Mouse (Mus musculus) lung, embryonic 14.5 days (tissue): ENCODE data around the gene Nlgn1. TPM values are rescaled to one million over a fixed set of nuclear protein-coding genes. Genes with fewer than 3 reads are reported as not detected.

Source experiments
- ATAC-seq: fragments of 200-750 bp; cut with Nextera tagmentation; 2 replicates; pipeline ENCODE4 v1.8.0; 2017; ENCODE audit warnings: mild to moderate bottlenecking, moderate TSS enrichment, moderate library complexity; ENCODE audit not compliant: insufficient read depth
- DNase-seq: peaks from one replicate; pipeline ENCODE4 v3.0.0-alpha.2; 2015
- H3K27ac ChIP-seq: fragments of 300-500 bp; sonication (generic); 2 replicates; pipeline ENCODE4 v1.5.1; 2014; ENCODE audit warnings: low read depth, mild to moderate bottlenecking, moderate library complexity
- H3K27me3 ChIP-seq: fragments of 300-500 bp; sonication (generic); 2 replicates; pipeline ENCODE4 v1.6.1; 2014; ENCODE audit warnings: low read length, control low read depth; ENCODE audit not compliant: insufficient read depth
- H3K36me3 ChIP-seq: fragments of 300-500 bp; sonication (generic); 2 replicates; pipeline ENCODE4 v1.6.1; 2014; ENCODE audit warnings: control low read depth; ENCODE audit not compliant: insufficient read depth
- H3K4me1 ChIP-seq: fragments of 300-500 bp; sonication (generic); 2 replicates; pipeline ENCODE4 v1.6.1; 2014; ENCODE audit warnings: antibody characterized with exemption, control low read depth; ENCODE audit not compliant: insufficient read depth
- H3K4me2 ChIP-seq: fragments of 300-500 bp; sonication (generic); 2 replicates; pipeline ENCODE4 v1.6.1; 2014; ENCODE audit warnings: mild to moderate bottlenecking
- H3K4me3 ChIP-seq: fragments of 300-500 bp; sonication (generic); 2 replicates; pipeline ENCODE4 v1.5.1; 2014; ENCODE audit warnings: low read depth, low read length
- H3K9ac ChIP-seq: fragments of 300-500 bp; sonication (generic); 2 replicates; pipeline ENCODE4 v1.6.1; 2014
- H3K9me3 ChIP-seq: fragments of 300-500 bp; sonication (generic); 2 replicates; pipeline ENCODE4 v1.6.1; 2016; ENCODE audit warnings: low read depth, low read length, control low read depth
- CTCF ChIP-seq: IDR thresholded peaks from 2 replicates; pipeline ENCODE4 v1.5.1; 2016; ENCODE audit warnings: antibody characterized with exemption, low read depth
- WGBS: fragments of 180-500 bp; shearing (Covaris S2); extraction: QIAGEN DNeasy Blood & Tissue Kit; methylation state at CpG from one replicate; pipeline ENCODE4 v1.1.7; 2014; 5-methylcytosine and 5-hydroxymethylcytosine counted together
- polyA plus RNA-seq: library from polyadenylated mRNA; unstranded; fragments of >200 nt; fragmentation: Nextera tagmentation; extraction: Ambion mirVana; gene quantifications from 2 replicates; pipeline ENCODE4 v1.2.1, GENCODE M21; 2014

Nlgn1 gene
- polyA plus RNA-seq, 1 experiment from 2014 or later: 1.6 TPM

DNA sequence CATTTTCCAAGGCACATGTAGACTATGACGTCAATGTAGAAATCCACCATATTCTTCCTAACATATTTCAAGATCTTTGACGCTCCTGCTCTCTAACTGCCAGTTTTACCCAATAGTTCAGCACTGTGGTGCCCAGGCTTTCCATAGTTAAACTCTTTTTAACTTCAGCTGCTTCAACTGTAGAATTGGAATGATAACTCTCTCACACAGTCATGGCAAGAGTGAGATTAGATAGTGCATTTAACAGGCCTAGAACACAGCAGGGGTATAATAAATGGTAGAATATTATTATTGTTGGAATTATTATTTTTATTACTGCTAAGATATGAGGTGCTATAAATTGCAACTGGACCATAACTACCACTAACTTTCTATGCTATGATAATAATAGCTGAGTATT, 574.4 kb downstream of the Nlgn1 start:
- DNase-seq: no peak
- Histone ChIP-seq H3K36me3 (no peaks in the 10 kb centered on the region), H3K9ac (no peak overlapping the region), H3K27ac (no peak overlapping the region), H3K9me3 (no peaks in the 10 kb centered on the region), H3K27me3 (no peaks in the 10 kb centered on the region), H3K4me3 (no peak overlapping the region), H3K4me1 (no peaks in the 10 kb centered on the region), H3K4me2 (no peak overlapping the region)
- 80% methylated on average over 2 of the region's 2 CpGs for whole genome bisulfite sequencing
- ATAC-seq: no peak
- no peak for TF ChIP-seq CTCF

DNA sequence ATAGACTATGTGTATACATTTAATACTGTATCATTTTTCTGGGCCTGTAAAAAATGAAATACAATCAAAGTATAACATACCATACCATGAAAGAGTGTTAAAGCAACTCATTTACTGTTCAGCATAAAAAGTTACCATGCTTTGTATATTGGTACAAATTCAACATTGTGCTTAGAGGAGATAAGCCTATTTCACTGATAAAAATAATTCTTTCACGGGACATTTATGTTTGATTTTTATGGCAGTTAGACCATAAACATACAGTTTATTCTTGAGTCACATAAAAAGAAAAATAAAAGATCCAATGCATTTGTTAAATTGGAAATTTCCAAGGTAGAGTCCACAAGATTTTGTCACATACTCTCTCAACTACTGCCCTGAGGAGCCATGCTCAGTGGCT, 608.1 kb downstream of the Nlgn1 start:
- no peak overlapping the region for H3K4me2 ChIP-seq
- TF ChIP-seq CTCF: no peak
- WGBS: 52% methylated on average over 1 of the region's 1 CpGs
- H3K4me1 ChIP-seq: no peaks in the 10 kb centered on the region
- no peak overlapping the region for H3K27ac ChIP-seq
- H3K4me3 ChIP-seq: no peak overlapping the region
- H3K9me3 ChIP-seq: no peaks in the 10 kb centered on the region
- no peak for ATAC-seq
- DNase-seq: no peak
- H3K36me3 ChIP-seq: no peaks in the 10 kb centered on the region
- H3K27me3 ChIP-seq: no peaks in the 10 kb centered on the region
- no peak overlapping the region for H3K9ac ChIP-seq

DNA sequence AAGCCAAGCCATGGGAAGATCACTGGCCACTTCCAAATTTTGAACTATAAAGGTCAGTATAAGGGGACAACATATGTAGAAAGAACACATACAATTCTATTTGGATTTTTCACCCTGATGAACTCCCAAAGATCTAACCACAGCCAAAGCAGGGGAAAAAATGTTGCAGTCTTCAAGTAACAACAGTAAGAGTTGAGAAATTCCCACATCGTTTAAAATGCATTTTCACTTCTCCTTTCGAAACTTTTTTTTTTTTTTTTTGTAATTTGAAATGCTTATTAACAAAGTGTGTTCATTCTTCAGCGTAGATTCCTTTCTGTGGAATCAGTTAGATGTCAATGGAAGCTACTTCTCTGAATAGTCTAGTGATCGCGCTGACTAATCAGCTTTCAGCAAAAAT, 610.8 kb downstream of the Nlgn1 start:
- no peak overlapping the region for H3K27ac ChIP-seq
- H3K4me3 ChIP-seq: no peak overlapping the region
- no peaks in the 10 kb centered on the region for H3K9me3 ChIP-seq
- 87% methylated on average over 5 of the region's 5 CpGs for WGBS
- TF ChIP-seq CTCF: no peak
- DNase-seq: no peak
- H3K4me1 ChIP-seq: no peaks in the 10 kb centered on the region
- no peak overlapping the region for H3K4me2 ChIP-seq
- H3K36me3 ChIP-seq: no peaks in the 10 kb centered on the region
- no peak for ATAC-seq
- no peak overlapping the region for H3K9ac ChIP-seq
- no peaks in the 10 kb centered on the region for H3K27me3 ChIP-seq

DNA sequence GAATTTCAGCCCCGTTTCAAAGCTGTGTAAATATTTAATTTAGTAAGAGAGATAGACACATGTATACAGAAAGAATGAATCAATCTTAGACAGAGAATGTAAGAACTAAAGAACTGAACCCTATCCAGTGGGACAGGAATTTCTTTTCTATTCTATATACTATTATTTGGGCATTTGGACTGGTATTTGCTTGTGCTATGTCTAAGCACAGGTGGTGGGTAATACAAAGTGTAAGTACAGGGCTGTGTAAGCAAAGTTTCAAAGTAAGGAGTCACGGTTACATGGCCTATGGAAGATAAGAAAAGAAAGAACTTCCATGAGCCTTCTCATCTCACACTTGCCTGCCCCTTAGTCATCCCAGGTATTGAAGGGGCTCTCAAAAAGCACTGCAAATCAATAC, 624.9 kb downstream of the Nlgn1 start:
- Histone ChIP-seq H3K27ac (no peak overlapping the region; the same call in 1 of the 2 replicates), H3K9ac (no peak overlapping the region), H3K9me3 (no peaks in the 10 kb centered on the region), H3K4me3 (no peak overlapping the region), H3K27me3 (no peaks in the 10 kb centered on the region), H3K36me3 (no peaks in the 10 kb centered on the region), H3K4me1 (no peaks in the 10 kb centered on the region), H3K4me2 (no peak overlapping the region)
- 27% methylated on average over 2 of the region's 2 CpGs for WGBS
- no peak for DNase-seq
- no peak for TF ChIP-seq CTCF
- ATAC-seq: peak; percentile 68; the same call in 1 of the 2 replicates

DNA sequence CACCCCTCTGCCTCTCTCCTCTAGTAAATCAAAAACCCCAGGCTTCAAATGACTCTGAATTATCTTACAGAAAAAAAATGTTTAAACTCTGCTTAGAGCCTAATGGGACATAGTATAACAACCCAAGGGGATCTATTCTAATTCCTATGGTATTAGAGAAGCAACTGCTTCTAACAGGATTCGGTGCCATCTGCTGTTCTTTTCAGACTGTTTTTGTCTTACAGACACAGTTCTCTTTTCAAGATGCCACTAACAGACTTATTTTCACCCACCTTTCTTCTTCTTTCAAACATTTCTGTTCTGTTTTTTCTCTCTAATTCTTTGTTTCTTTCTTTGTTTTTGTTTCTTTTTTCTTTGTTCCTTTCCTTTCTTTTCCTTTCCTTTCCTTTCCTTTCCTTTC, 635.0 kb downstream of the Nlgn1 start:
- no peak overlapping the region for H3K9ac ChIP-seq
- H3K4me3 ChIP-seq: no peak overlapping the region
- H3K4me1 ChIP-seq: no peaks in the 10 kb centered on the region
- DNase-seq: no peak
- no peak overlapping the region for H3K4me2 ChIP-seq
- no peak for TF ChIP-seq CTCF
- no peaks in the 10 kb centered on the region for H3K27me3 ChIP-seq
- no peaks in the 10 kb centered on the region for H3K36me3 ChIP-seq
- no peaks in the 10 kb centered on the region for H3K9me3 ChIP-seq
- no peak for ATAC-seq
- H3K27ac ChIP-seq: no peak overlapping the region
- 81% methylated on average over 1 of the region's 1 CpGs for WGBS

DNA sequence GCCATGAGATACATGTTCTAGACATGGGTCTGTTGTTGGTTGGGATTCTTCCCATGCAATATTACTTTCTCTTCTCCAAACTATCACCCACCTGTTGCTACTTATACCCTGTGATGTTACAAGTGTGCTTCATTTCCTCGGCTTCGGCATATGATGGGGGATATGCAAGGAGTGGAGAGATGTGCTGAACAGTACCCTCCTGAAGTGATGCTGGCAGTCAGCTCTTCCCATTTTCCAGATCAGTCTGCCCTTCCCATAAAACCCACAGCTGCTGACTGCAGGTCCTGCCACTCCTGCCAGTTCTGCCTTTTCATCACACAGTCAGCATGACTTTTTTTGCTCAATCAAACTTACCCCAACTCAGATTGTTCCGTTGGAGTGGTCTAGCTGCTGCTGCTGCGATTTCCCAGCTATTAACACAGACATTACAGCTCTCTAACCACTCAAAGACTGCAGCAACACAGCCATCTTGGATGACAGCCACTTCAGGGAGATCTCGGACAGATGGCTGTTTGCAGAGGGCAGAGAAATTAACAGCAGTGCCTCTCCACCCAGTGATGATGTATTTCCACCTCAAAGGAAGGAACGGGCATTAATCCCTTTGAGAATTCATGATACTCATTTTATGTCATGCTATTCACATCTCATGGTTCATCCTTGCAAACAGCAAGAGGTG, 643.3 kb downstream of the Nlgn1 start:
- Histone ChIP-seq H3K4me1 (no peaks in the 10 kb centered on the region), H3K27me3 (no peaks in the 10 kb centered on the region), H3K9me3 (no peaks in the 10 kb centered on the region), H3K4me2 (no peak overlapping the region), H3K27ac (no peak overlapping the region), H3K9ac (no peak overlapping the region), H3K36me3 (no peaks in the 10 kb centered on the region), H3K4me3 (no peak overlapping the region)
- ATAC-seq: no peak
- DNase-seq: peak; percentile 3
- TF ChIP-seq CTCF: no peak
- 67% methylated on average over 6 of the region's 6 CpGs for WGBS

DNA sequence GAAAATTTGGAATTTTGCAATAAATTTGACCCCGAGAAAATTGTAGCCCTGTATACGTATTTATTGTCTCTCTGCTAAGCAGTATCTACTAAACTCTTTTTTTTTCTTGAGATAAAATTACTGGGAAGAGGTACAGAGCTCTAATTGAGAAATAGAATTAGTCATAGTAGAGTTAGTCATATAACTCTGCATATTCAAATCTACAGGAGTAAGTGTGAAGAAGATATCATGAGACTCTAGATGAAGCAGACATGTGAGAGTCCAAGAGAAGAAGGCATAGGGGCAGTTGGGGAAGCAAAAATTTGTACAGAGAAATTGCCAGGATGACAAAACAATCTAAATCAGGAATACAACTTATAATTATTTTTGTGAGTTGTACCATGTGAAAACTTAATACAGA, 648.6 kb downstream of the Nlgn1 start:
- Histone ChIP-seq H3K27me3 (no peaks in the 10 kb centered on the region), H3K4me3 (no peak overlapping the region), H3K36me3 (no peaks in the 10 kb centered on the region), H3K9ac (no peak overlapping the region), H3K4me2 (no peak overlapping the region), H3K9me3 (no peaks in the 10 kb centered on the region), H3K4me1 (no peaks in the 10 kb centered on the region), H3K27ac (no peak overlapping the region)
- 87% methylated on average over 2 of the region's 2 CpGs for WGBS
- ATAC-seq: no peak
- no peak for DNase-seq
- no peak for TF ChIP-seq CTCF
